Mouse (Mus musculus): ENCODE measurements around the gene Twist2.

DNA sequence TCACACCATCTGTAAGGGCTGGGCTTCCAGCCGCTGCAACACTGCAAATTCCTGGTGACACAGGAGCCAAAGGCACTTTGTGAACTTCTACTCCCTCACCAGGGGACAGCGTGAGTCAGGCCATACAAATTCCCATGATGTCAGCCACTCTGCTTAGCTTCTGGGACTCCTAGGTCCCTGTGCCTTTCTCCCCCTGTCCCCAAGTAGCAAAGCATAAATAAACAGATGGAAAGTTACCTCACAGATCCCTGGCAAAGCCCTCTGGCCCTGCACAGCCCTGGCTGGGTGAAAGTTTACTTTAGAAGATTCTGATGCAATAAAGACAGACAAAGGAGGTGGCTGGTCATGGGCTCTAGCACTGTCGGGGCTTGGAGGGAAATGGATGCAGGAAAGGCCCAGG, 22.3 kb downstream of the Twist2 start:
- TF ChIP-seq POLR2A (IDR thresholded peaks at IDR 0.05; ENCODE audit: low read depth, low read length) (no peak), CTCF (IDR thresholded peaks at IDR 0.05; ENCODE audit: extremely low read depth, insufficient read length, insufficient replicate concordance, low read depth, low read length) (no peak)
